In genomic region chr15:83164971-83165471, GRCm38 (mm10) we compare ENCODE assay signal across 8 mouse cellular contexts. TPM values are rescaled to one million over a fixed set of nuclear protein-coding genes. Genes with fewer than 3 reads are reported as not detected.
DNase-seq lines count a peak whose midpoint lies in the region; ATAC-seq and TF ChIP-seq lines count a peak whose summit lies in the region.

No protein-coding gene starts in this region.

- peak; percentile 76; the same call in 1 of the 2 replicates for TF ChIP-seq EP300 in heart, adult 2 months (IDR thresholded peaks at IDR 0.05; ENCODE audit: insufficient read depth, low read depth, low read length)

- TF ChIP-seq POLR2A in heart, adult 2 months (IDR thresholded peaks at IDR 0.05; ENCODE audit: insufficient read depth, low read depth, low read length) = peak; percentile 42; the same call in 1 of the 2 replicates

- H3K79me2 ChIP-seq in heart, adult 2 months (replicated peaks; ENCODE audit: control insufficient read depth, insufficient read depth, low read length) = no peaks in the 10 kb centered on the region

- H3K4me3 ChIP-seq in heart, adult 2 months = no peak overlapping the region
- no peak overlapping the region for H3K4me3 ChIP-seq in kidney, postnatal 0 days (replicated peaks; ENCODE audit: low read depth, low read length)
- H3K4me3 ChIP-seq in forebrain, postnatal 0 days (ENCODE audit: low read depth, low read length) = no peak overlapping the region
- no peak overlapping the region for H3K4me3 ChIP-seq in hindbrain, embryonic 13.5 days

- H3K27me3 ChIP-seq in heart, adult 2 months (ENCODE audit: control insufficient read depth, insufficient read depth, low read length) = no peaks in the 10 kb centered on the region
- no peaks in the 10 kb centered on the region for H3K27me3 ChIP-seq in kidney, postnatal 0 days (ENCODE audit: insufficient read depth, low read length)
- no peaks in the 10 kb centered on the region for H3K27me3 ChIP-seq in forebrain, postnatal 0 days (ENCODE audit: insufficient read depth, low read length)
- no peaks in the 10 kb centered on the region for H3K27me3 ChIP-seq in hindbrain, embryonic 13.5 days

- intact Hi-C loops in heart, adult 2 months (cut with DNase I) = no loop called here

- H3K4me1 ChIP-seq in heart, adult 2 months (ENCODE audit: control insufficient read depth, insufficient read depth, low read length) = peaks cover 28% of the 10 kb centered on the region
- H3K4me1 ChIP-seq in kidney, postnatal 0 days (replicated peaks; ENCODE audit: insufficient read depth, low read length) = peaks cover 26% of the 10 kb centered on the region
- no peaks in the 10 kb centered on the region for H3K4me1 ChIP-seq in forebrain, postnatal 0 days (ENCODE audit: insufficient read depth)
- peaks cover 37% of the 10 kb centered on the region for H3K4me1 ChIP-seq in hindbrain, embryonic 13.5 days (replicated peaks)

- DNase-seq in urinary bladder, postnatal 36 days (ENCODE audit: low spot score in 2 of 2) = peak; percentile 38 to 59
- DNase-seq in urinary bladder, adult 18-20 months (ENCODE audit: low spot score in 2 of 2) = no peak
- DNase-seq in heart, adult 2 months = peak; percentile 76 to 85
- DNase-seq in kidney, postnatal 0 days (ENCODE audit: low spot score) = peak; percentile 76
- peak; percentile 79 for DNase-seq in lung, postnatal 36 days
- DNase-seq in forebrain, postnatal 0 days = no peak
- DNase-seq in spleen, postnatal 14 days (ENCODE audit: low spot score in 2 of 2) = no peak

- WGBS in heart, adult 2 months = 24% methylated on average over 5 of the region's 5 CpGs
- 56% methylated on average over 5 of the region's 5 CpGs for WGBS in kidney, postnatal 0 days
- whole genome bisulfite sequencing in forebrain, postnatal 0 days = 75% methylated on average over 5 of the region's 5 CpGs
- WGBS in hindbrain, embryonic 13.5 days = 71% methylated on average over 4 of the region's 5 CpGs

- H3K27ac ChIP-seq in heart, adult 2 months = peak overlapping the region; percentile 87
- peak overlapping the region; percentile 50; the same call in 1 of the 2 replicates for H3K27ac ChIP-seq in kidney, postnatal 0 days
- H3K27ac ChIP-seq in forebrain, postnatal 0 days (ENCODE audit: low read depth, low read length) = no peak overlapping the region
- H3K27ac ChIP-seq in hindbrain, embryonic 13.5 days = no peak overlapping the region

- no peak for ATAC-seq in kidney, postnatal 0 days (replicated peaks; ENCODE audit: low FRiP score, low read depth)
- no peak for ATAC-seq in forebrain, postnatal 0 days
- no peak for ATAC-seq in hindbrain, embryonic 13.5 days (ENCODE audit: low FRiP score)

- H3K36me3 ChIP-seq in heart, adult 2 months (ENCODE audit: control insufficient read depth, insufficient read depth, low read length) = peaks cover 3% of the 10 kb centered on the region
- peaks cover 14% of the 10 kb centered on the region for H3K36me3 ChIP-seq in kidney, postnatal 0 days (ENCODE audit: insufficient read depth, low read length)
- H3K36me3 ChIP-seq in forebrain, postnatal 0 days (ENCODE audit: insufficient read depth) = peaks cover 21% of the 10 kb centered on the region
- peaks cover 44% of the 10 kb centered on the region for H3K36me3 ChIP-seq in hindbrain, embryonic 13.5 days

- H3K9me3 ChIP-seq in kidney, postnatal 0 days (replicated peaks; ENCODE audit: low read length) = no peaks in the 10 kb centered on the region
- H3K9me3 ChIP-seq in forebrain, postnatal 0 days (ENCODE audit: low read length) = no peaks in the 10 kb centered on the region
- H3K9me3 ChIP-seq in hindbrain, embryonic 13.5 days = no peaks in the 10 kb centered on the region

- H3K9ac ChIP-seq in heart, adult 2 months (ENCODE audit: low read depth, low read length) = no peak overlapping the region
- no peak overlapping the region for H3K9ac ChIP-seq in kidney, postnatal 0 days (ENCODE audit: low read depth, low read length)
- H3K9ac ChIP-seq in forebrain, postnatal 0 days = no peak overlapping the region
- H3K9ac ChIP-seq in hindbrain, embryonic 13.5 days = no peak overlapping the region

- no peak overlapping the region for H3K4me2 ChIP-seq in kidney, postnatal 0 days (ENCODE audit: low read length)
- H3K4me2 ChIP-seq in forebrain, postnatal 0 days (ENCODE audit: low read depth) = no peak overlapping the region
- H3K4me2 ChIP-seq in hindbrain, embryonic 13.5 days = no peak overlapping the region

- TF ChIP-seq CTCF in heart, adult 2 months (IDR thresholded peaks at IDR 0.05) = no peak
- TF ChIP-seq CTCF in kidney, postnatal 0 days (IDR thresholded peaks at IDR 0.05; ENCODE audit: low read depth) = peak; percentile 11; the same call in 1 of the 2 replicates
- no peak for TF ChIP-seq CTCF in forebrain, postnatal 0 days (IDR thresholded peaks at IDR 0.05; ENCODE audit: low read depth)

RNA-seq across cellular contexts. Expression of gene Cyb5r3, which starts 7.4 kb away (rescaled TPM):
- 10 to 100 TPM; 75.6 to 87.2 TPM for total RNA-seq in heart, adult 2 months (2021)
- 97.7 and 103 TPM in 2 replicates for polyA plus RNA-seq in heart, adult 2 months (2012; rRNA removed)
- polyA plus RNA-seq in kidney, postnatal 0 days (2015; fragmentation: Nextera tagmentation; extraction: Ambion mirVana) = 90.9 and 104 TPM in 2 replicates
- total RNA-seq in forebrain, postnatal 0 days (2014; rRNA removed) = 81.2 and 92.5 TPM in 2 replicates
- 88.3 and 149 TPM in 2 replicates for polyA plus RNA-seq in forebrain, postnatal 0 days (2015; fragmentation: Nextera tagmentation; extraction: Ambion mirVana)
- 117 and 134 TPM in 2 replicates for polyA plus RNA-seq in hindbrain, embryonic 13.5 days (2015; fragmentation: Nextera tagmentation; extraction: Ambion mirVana)

RNA-seq across cellular contexts. Expression of gene Poldip3, which starts 15.8 kb away (rescaled TPM):
- 10 to 100 TPM; 23.6 to 24.7 TPM for total RNA-seq in heart, adult 2 months (2021)
- 20.0 and 27.0 TPM in 2 replicates for polyA plus RNA-seq in heart, adult 2 months (2012; rRNA removed)
- 88.6 and 101 TPM in 2 replicates for polyA plus RNA-seq in kidney, postnatal 0 days (2015; fragmentation: Nextera tagmentation; extraction: Ambion mirVana)
- 86.6 and 100 TPM in 2 replicates for total RNA-seq in forebrain, postnatal 0 days (2014; rRNA removed)
- 95.9 and 103 TPM in 2 replicates for polyA plus RNA-seq in forebrain, postnatal 0 days (2015; fragmentation: Nextera tagmentation; extraction: Ambion mirVana)
- 144 and 146 TPM in 2 replicates for polyA plus RNA-seq in hindbrain, embryonic 13.5 days (2015; fragmentation: Nextera tagmentation; extraction: Ambion mirVana)

RNA-seq across cellular contexts. Expression of gene Rrp7a, which starts 42.4 kb away (rescaled TPM):
- total RNA-seq in heart, adult 2 months (2021) = 10 to 100 TPM; 39.9 to 40.9 TPM
- 60.0 and 62.0 TPM in 2 replicates for polyA plus RNA-seq in heart, adult 2 months (2012; rRNA removed)
- 52.9 and 56.2 TPM in 2 replicates for polyA plus RNA-seq in kidney, postnatal 0 days (2015; fragmentation: Nextera tagmentation; extraction: Ambion mirVana)
- total RNA-seq in forebrain, postnatal 0 days (2014; rRNA removed) = 104 and 122 TPM in 2 replicates
- polyA plus RNA-seq in forebrain, postnatal 0 days (2015; fragmentation: Nextera tagmentation; extraction: Ambion mirVana) = 89.5 and 94.9 TPM in 2 replicates
- 72.7 and 74.8 TPM in 2 replicates for polyA plus RNA-seq in hindbrain, embryonic 13.5 days (2015; fragmentation: Nextera tagmentation; extraction: Ambion mirVana)

Comparison
In these comparisons a context has a peak if more than half of its experiments do, and no peak if none do; other contexts are left out.
1. DNase-seq: peak in urinary bladder, postnatal 36 days (2 of 2), heart, adult 2 months (2 of 2), kidney, postnatal 0 days (single experiment) and lung, postnatal 36 days (single experiment); none in urinary bladder, adult 18-20 months (0 of 2), forebrain, postnatal 0 days (single experiment) and spleen, postnatal 14 days (0 of 2).
2. H3K27ac ChIP-seq: peak in heart, adult 2 months (single experiment) and kidney, postnatal 0 days (single experiment); none in forebrain, postnatal 0 days (single experiment) and hindbrain, embryonic 13.5 days (single experiment).